ENCODE assay signal across 8 mouse cellular contexts in genomic region chr19:8757471-8757998, GRCm38 (mm10). TPM values are rescaled to one million over a fixed set of nuclear protein-coding genes. Genes with fewer than 3 reads are reported as not detected.
A peak's percentile ranks its signal among the peaks of the same experiment; 100 is the strongest.
DNase-seq lines count a peak whose midpoint lies in the region; ATAC-seq and TF ChIP-seq lines count a peak whose summit lies in the region.

No protein-coding gene starts in this region.

- H3K4me3 ChIP-seq in left cerebral cortex, adult 2 months: peak overlapping the region; percentile 93
- H3K4me3 ChIP-seq in hindbrain, embryonic 13.5 days: peak overlapping the region; percentile 97
- peak overlapping the region; percentile 83 for H3K4me3 ChIP-seq in midbrain, embryonic 15.5 days

- H3K36me3 ChIP-seq in hindbrain, embryonic 13.5 days: peaks cover 31% of the 10 kb centered on the region
- H3K36me3 ChIP-seq in midbrain, embryonic 15.5 days (replicated peaks): peaks cover 14% of the 10 kb centered on the region; the same call in 1 of the 2 replicates

- peak overlapping the region; percentile 74 for H3K4me2 ChIP-seq in hindbrain, embryonic 13.5 days
- peak overlapping the region; percentile 61 for H3K4me2 ChIP-seq in midbrain, embryonic 15.5 days

- peak overlapping the region; percentile 91 for H3K27ac ChIP-seq in left cerebral cortex, adult 2 months
- peak overlapping the region; percentile 94 for H3K27ac ChIP-seq in hindbrain, embryonic 13.5 days
- H3K27ac ChIP-seq in midbrain, embryonic 15.5 days: peak overlapping the region; percentile 88

- H3K9me3 ChIP-seq in hindbrain, embryonic 13.5 days: no peaks in the 10 kb centered on the region
- no peaks in the 10 kb centered on the region for H3K9me3 ChIP-seq in midbrain, embryonic 15.5 days

- H3K27me3 ChIP-seq in hindbrain, embryonic 13.5 days: no peaks in the 10 kb centered on the region
- H3K27me3 ChIP-seq in midbrain, embryonic 15.5 days (replicated peaks): no peaks in the 10 kb centered on the region

- peaks cover 27% of the 10 kb centered on the region for H3K4me1 ChIP-seq in hindbrain, embryonic 13.5 days (replicated peaks)
- peaks cover 28% of the 10 kb centered on the region for H3K4me1 ChIP-seq in midbrain, embryonic 15.5 days

- no peak; the same call in 1 of the 2 replicates for ATAC-seq in hindbrain, embryonic 13.5 days (ENCODE audit: low FRiP score)
- ATAC-seq in midbrain, embryonic 15.5 days (replicated peaks): no peak; the same call in 1 of the 2 replicates
- no peak for ATAC-seq in monocyte, adult 5-6 weeks (replicated peaks; ENCODE audit: insufficient number of reproducible peaks, low FRiP score, low TSS enrichment, poor library complexity, severe bottlenecking)

- TF ChIP-seq CTCF in left cerebral cortex, adult 2 months (IDR thresholded peaks at IDR 0.05): no peak

- WGBS in hindbrain, embryonic 13.5 days: 9% methylated on average over 14 of the region's 14 CpGs
- WGBS in midbrain, embryonic 15.5 days: 5% methylated on average over 14 of the region's 14 CpGs

- intact Hi-C loops in left cerebral cortex, adult 2 months (cut with DNase I): loop anchor here (1.0 kb wide), 1 partner anchor 17 kb away; the partner anchor contains the start of gene Tmem179b
- intact Hi-C loops in left cerebral cortex, postnatal 4 days (cut with DNase I): loop anchor here (10.0 kb wide), 1 partner anchor 67 kb away; the partner anchor contains the start of genes AC129217.1 and Hnrnpul2

- peak overlapping the region; percentile 98 for H3K9ac ChIP-seq in hindbrain, embryonic 13.5 days
- H3K9ac ChIP-seq in midbrain, embryonic 15.5 days: peak overlapping the region; percentile 85

- no peak for DNase-seq in left cerebral cortex, adult 2 months (ENCODE audit: extremely low spot score in 1 of 2, low spot score in 2 of 2)
- no peak for DNase-seq in left cerebral cortex, postnatal 4 days
- peak; percentile 58 for DNase-seq in T-cell, adult 2 months (ENCODE audit: low spot score)
- DNase-seq in left cerebral cortex, adult 11 months (ENCODE audit: low spot score): no peak
- no peak for DNase-seq in urinary bladder, adult 18-20 months (ENCODE audit: low spot score in 2 of 2)

RNA-seq across cellular contexts. Expression of gene Nxf1, which starts 0.7 kb away (rescaled TPM):
- 10 to 100 TPM; 90.2 to 98.8 TPM for total RNA-seq in left cerebral cortex, adult 2 months (2021)
- total RNA-seq in left cerebral cortex, postnatal 4 days (2021): 100 to 1,000 TPM; 105 to 110 TPM
- 168 and 170 TPM in 2 replicates for polyA plus RNA-seq in hindbrain, embryonic 13.5 days (2015; fragmentation: Nextera tagmentation; extraction: Ambion mirVana)
- 161 and 171 TPM in 2 replicates for polyA plus RNA-seq in midbrain, embryonic 15.5 days (2015; fragmentation: Nextera tagmentation; extraction: Ambion mirVana)
- total RNA-seq in monocyte, adult 5-6 weeks (2017): 85.6 to 138 TPM (median 127 TPM) in 3 replicates

RNA-seq across cellular contexts. Expression of gene Tmem223, which starts 13.3 kb away (rescaled TPM):
- total RNA-seq in left cerebral cortex, adult 2 months (2021): 10 to 100 TPM; 63.8 to 66.8 TPM
- 100 to 1,000 TPM in 1 of 2 experiments, 10 to 100 TPM in 1; 96.5 to 102 TPM for total RNA-seq in left cerebral cortex, postnatal 4 days (2021)
- 257 and 258 TPM in 2 replicates for polyA plus RNA-seq in hindbrain, embryonic 13.5 days (2015; fragmentation: Nextera tagmentation; extraction: Ambion mirVana)
- polyA plus RNA-seq in midbrain, embryonic 15.5 days (2015; fragmentation: Nextera tagmentation; extraction: Ambion mirVana): 212 and 213 TPM in 2 replicates
- total RNA-seq in monocyte, adult 5-6 weeks (2017): 10.2 to 19.0 TPM (median 12.6 TPM) in 3 replicates

RNA-seq across cellular contexts. Expression of gene Stx5a, which starts 16.3 kb away (rescaled TPM):
- 10 to 100 TPM; 71.2 to 77.9 TPM for total RNA-seq in left cerebral cortex, adult 2 months (2021)
- 10 to 100 TPM; 70.8 to 77.5 TPM for total RNA-seq in left cerebral cortex, postnatal 4 days (2021)
- 120 and 128 TPM in 2 replicates for polyA plus RNA-seq in hindbrain, embryonic 13.5 days (2015; fragmentation: Nextera tagmentation; extraction: Ambion mirVana)
- 121 and 123 TPM in 2 replicates for polyA plus RNA-seq in midbrain, embryonic 15.5 days (2015; fragmentation: Nextera tagmentation; extraction: Ambion mirVana)
- 105 to 173 TPM (median 138 TPM) in 3 replicates for total RNA-seq in monocyte, adult 5-6 weeks (2017)

RNA-seq across cellular contexts. Expression of gene Tmem179b, which starts 16.7 kb away (rescaled TPM):
- total RNA-seq in left cerebral cortex, adult 2 months (2021): 1 to 10 TPM; 8.2 to 8.7 TPM
- 1 to 10 TPM; 8.2 to 9.2 TPM for total RNA-seq in left cerebral cortex, postnatal 4 days (2021)
- polyA plus RNA-seq in hindbrain, embryonic 13.5 days (2015; fragmentation: Nextera tagmentation; extraction: Ambion mirVana): 38.1 and 38.6 TPM in 2 replicates
- polyA plus RNA-seq in midbrain, embryonic 15.5 days (2015; fragmentation: Nextera tagmentation; extraction: Ambion mirVana): 27.1 and 31.8 TPM in 2 replicates
- total RNA-seq in monocyte, adult 5-6 weeks (2017): 86.6 to 115 TPM (median 101 TPM) in 3 replicates

RNA-seq across cellular contexts. Expression of gene 1700092M07Rik, which starts 17.0 kb away (rescaled TPM):
- total RNA-seq in left cerebral cortex, adult 2 months (2021): 1 to 10 TPM; 1.4 to 1.8 TPM
- total RNA-seq in left cerebral cortex, postnatal 4 days (2021): 1 to 10 TPM; 2.7 to 2.8 TPM
- polyA plus RNA-seq in hindbrain, embryonic 13.5 days (2015; fragmentation: Nextera tagmentation; extraction: Ambion mirVana): 1.9 and 3.0 TPM in 2 replicates
- 1.5 and 1.7 TPM in 2 replicates for polyA plus RNA-seq in midbrain, embryonic 15.5 days (2015; fragmentation: Nextera tagmentation; extraction: Ambion mirVana)
- 1.9 to 2.8 TPM in 2 of 3 replicates, not detected in the other for total RNA-seq in monocyte, adult 5-6 weeks (2017)
